Mouse (Mus musculus): Measurements from ENCODE around the gene Pck1.

Gene Pck1

DNA sequence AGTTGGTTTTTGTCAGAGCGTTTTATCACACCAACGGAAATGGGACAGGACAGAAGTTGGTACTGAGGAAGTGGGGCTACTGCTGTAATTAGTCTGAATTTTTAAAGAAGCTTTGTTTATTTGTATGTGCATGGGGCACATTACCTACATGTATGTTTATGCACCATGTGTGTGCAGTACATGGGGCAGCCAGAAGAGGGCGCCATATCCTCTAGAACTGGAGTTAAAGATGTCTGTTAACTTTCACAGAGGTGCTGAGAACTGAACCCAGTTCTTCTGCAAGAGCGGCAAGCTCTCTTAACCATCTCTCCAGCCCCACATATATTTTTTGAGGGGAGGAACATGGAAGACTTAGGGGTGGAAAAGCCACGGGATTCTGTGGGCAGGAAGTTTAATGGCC lies 22.9 kb downstream of the Pck1 start:
- DNase-seq = no peak

- no peak for DNase-seq
Observed at GRCm38 (mm10) chr2:173177481-173177880, 24.6 kb downstream of the Pck1 start.

- DNase-seq = peak; percentile 90
Observed at GRCm38 (mm10) chr2:173177951-173178350, 25.1 kb downstream of the Pck1 start.

- DNase-seq = peak; percentile 15
Observed at GRCm38 (mm10) chr2:173179046-173179445, 26.2 kb downstream of the Pck1 start.

DNA sequence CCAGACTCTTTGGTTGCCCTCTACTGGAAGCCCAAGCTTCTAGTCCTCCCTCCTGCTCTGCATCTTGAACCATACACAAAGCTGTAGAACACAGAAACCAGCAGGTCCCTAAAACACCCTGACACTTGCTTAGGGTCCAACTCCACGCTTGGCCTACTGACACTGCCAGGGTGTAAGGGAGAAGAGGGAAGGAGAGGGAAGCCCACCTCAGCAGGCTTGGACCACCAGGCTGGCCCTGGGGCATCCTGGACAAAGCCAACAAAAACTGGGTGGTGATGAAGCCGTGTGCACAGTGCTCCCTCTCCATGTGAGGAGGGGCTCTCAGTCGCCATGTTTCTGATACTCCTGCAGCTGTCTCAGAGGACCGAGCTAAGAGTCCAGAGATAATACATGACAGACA lies 27.2 kb downstream of the Pck1 start:
- no peak for DNase-seq

GRCm38 (mm10) chr2:173180721-173181388 lies 28.0 kb downstream of the Pck1 start:
- peak; percentile 37 for DNase-seq

DNA sequence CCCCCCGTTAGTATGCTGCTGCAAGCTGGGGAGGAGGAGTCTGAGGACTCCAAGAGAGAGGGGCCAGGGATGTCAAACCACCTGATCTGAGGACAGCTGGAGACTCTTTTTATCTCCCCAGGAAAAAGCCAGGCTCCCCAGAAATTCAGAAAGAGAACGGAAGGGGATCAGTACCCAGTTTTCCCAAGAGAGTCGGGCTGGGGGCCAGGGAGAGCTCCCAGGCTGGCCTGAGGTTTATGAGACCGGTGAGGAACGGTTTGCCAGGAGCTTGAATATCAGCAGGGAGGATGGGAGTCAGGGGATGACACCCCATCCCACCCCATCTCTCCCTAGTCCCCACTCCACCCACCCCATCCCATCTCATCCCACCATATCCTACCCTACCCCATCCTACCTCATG lies 28.6 kb downstream of the Pck1 start:
- DNase-seq = peak; percentile 13

- peak; percentile 51 for DNase-seq
Observed at GRCm38 (mm10) chr2:173181901-173182300, 29.1 kb downstream of the Pck1 start.

DNA sequence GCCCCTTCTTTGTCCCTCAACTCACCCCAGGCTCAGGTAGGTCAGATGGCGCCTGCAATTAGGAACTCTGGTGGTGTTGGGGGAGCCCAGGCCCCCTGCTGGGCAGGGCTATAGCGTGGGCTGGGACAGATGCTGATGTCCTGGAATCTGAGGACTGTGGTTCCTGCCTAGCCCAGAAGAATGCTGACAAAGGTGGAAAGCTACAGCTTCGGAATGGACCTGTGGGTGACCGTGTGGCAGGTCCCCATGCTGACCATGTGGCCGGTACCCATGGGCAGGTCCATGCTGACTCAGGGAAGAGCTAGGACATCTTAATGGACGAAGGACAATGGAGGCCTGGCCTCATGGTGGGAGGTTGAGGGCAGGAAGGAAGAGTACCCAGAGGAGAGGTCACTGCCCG lies 29.9 kb downstream of the Pck1 start:
- DNase-seq = no peak

DNA sequence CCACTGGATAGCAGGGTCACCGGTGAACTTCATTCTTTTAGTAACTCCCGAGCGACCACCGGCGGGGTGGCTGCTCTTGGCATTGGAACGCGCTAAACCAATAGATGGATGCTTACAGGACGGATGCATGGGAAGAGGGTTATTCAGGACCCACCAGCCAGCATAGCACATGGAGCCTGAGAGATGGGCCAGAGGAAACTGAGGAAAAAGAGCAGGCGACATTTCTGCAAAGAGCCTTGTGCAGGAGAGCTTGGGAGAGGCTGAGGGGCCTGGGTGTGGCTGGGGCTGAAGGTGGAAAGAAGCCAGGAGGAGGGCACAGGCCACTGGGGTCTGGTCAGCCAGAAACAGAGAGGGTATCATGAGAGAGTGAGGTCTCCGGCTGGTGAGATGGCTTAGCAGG lies 30.5 kb downstream of the Pck1 start:
- no peak for DNase-seq

- DNase-seq = peak; percentile 87
Observed at GRCm38 (mm10) chr2:173183836-173184460, 31.1 kb downstream of the Pck1 start.

GRCm38 (mm10) chr2:173184475-173185080 lies 31.7 kb downstream of the Pck1 start:
- no peak for DNase-seq

DNA sequence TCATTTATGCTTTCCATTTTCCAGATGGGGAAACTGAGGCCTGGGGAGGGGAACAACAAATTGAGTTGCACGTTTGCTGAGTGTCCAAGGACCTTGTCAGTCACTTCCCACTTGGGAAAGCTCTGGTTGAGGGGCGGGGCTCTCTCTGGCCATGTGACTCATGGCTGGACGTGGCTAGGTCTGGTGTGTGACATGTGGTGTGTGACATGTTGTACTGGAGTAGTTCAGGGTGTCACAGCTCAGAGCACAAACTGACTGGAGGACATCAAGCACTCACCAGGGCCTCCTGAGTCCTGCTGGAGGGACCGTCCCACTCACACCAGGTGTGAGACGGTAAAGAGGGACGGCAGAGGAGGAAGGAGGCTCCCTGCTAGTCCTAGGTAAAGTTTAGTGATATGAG lies 32.4 kb downstream of the Pck1 start:
- DNase-seq = peak; percentile 2

DNA sequence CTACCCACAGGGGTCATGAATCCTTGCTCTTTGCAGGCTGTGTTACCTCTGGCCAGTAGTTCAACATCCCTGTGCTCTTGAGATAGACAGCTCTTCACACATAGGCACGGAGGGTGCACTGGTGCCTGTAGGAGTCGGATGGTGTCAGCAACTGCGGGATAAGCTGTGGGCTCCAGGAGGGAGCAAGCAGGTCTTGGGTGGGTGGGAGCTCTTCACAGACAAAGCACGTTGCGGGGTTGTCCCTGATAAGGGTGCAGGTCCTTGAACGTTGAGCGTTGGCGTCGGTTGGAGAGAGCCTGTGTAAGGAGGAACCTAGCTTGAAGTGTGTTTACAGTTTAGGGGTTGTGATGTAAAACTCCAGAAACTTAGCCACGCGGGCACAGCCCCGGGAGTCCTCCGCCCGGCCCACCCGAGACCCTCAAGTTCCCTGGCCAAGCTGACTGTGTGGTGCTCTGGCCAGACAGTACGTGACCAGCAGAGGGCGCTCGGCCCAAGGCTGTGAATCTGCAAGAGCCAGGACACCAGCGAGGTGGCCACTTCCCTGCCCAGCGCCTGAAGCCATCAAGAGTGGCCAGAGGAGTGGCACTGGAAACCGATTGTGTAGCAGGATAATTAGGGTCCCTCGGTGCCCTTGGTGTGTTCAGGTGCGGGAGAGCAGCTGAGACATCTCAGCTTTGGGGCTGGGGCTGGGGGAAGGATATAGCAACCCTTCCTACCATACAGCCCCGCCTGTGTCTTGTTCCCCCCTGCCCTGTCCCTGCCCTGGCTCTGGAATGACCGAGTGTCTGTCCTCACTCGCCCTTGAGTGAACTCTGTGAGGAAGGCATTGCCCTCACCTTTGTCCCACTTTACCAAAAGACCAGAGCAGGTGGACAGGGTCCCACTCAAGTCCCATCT lies 33.4 kb downstream of the Pck1 start:
- peak; percentile 91 for DNase-seq

- DNase-seq = peak; percentile 46
Observed at GRCm38 (mm10) chr2:173187182-173187855, 34.5 kb downstream of the Pck1 start.

DNA sequence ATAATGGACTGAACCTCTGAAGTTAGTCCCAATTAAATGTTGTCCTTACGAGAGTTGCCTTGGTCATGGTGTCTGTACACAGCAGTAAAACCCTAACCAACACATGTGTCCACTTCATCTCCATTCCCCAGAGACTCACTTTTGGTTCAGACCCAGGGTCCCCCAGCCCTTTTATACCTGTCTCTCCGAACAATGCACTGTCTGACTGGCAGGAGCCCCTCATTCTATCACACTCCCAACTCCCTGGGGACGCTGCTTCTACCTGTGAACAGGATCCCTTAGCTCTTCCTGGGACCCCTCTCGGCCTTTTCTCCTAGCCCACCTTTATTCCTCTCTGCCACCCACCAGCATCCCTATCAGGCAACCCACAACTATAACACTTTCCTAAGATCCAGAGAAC lies 41.9 kb downstream of the Pck1 start:
- no peak for DNase-seq

DNA sequence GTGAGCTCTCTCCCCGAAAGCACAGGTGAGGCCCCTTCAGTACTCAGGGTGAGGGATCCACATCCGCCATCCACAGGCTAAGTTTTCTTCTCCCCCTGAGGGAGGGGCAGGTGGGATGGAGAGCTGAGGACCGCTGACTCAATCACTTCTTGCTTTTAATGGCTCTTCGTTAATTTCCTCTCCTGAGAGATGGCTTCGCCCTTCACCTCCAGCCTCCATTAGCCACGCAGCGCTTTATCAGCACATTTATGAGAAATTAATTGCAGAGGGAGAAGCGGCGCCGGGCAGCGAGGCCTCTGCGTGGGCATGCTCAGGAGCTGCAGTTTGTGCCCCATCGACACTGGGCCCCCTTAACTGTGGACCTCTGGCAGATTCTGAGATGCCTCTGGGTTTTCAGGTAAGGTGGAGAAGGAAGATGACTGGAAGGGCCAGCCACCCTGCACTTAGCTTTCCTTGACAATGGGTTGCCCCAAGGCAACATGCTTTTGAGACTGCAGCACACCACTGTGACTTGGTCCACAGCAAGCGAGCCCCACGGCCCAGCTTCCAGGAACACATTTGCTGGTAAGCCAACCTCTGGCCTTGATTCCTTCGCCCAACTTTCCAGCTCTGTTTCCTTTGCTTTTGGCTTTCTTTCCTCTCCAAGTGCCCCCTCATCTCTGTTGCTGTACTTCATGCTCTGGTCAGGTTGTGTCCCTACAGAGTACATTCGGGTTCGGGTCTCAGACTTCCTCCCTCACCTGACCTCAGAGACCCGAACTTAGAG lies 50.3 kb downstream of the Pck1 start:
- DNase-seq = no peak

- DNase-seq = no peak
Observed at GRCm38 (mm10) chr2:173203726-173204125, 50.9 kb downstream of the Pck1 start.

GRCm38 (mm10) chr2:173204671-173205070 lies 51.8 kb downstream of the Pck1 start:
- no peak for DNase-seq

- DNase-seq = no peak
Observed at GRCm38 (mm10) chr2:173205563-173206099, 52.8 kb downstream of the Pck1 start.

DNA sequence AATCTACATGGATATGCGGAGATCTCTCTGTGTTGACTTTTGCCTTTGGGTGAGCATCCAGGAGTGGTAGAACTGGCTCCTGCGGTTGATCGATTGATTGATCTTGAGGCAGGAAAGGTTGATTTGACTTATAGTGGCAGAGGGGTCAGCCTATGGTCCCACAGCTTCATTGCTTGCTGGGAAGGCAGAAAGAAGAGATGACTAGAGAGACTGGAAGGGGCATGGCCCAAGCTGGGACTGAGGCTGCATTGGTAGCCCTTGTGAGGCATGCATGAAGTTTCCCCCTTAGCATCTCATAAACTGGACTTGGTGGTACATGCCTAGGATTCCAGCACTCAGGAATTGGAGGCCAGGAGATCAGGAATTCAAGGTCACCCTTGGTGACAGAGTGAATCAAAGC lies 54.2 kb downstream of the Pck1 start:
- DNase-seq = no peak
